Mouse (Mus musculus) gonadal fat pad, adult 2 months (tissue): ENCODE data around the gene Wdr26. TPM values are rescaled to one million over a fixed set of nuclear protein-coding genes. Genes with fewer than 3 reads are reported as not detected.
A peak's percentile ranks its signal among the peaks of the same experiment; 100 is the strongest.

Experiments
- DNase-seq: peaks from one replicate; pipeline ENCODE4 v3.0.0-alpha.2; 2012; ENCODE audit warnings: low read depth
- polyA plus RNA-seq: library from polyadenylated mRNA; depleted of rRNA; stranded (reverse); fragments of >200 nt; gene quantifications from 2 replicates; pipeline ENCODE4 v1.2.3, GENCODE M21; 2012; rRNA removed

Wdr26 gene
- 48.0 and 48.3 TPM in 2 replicates for polyA plus RNA-seq

DNA sequence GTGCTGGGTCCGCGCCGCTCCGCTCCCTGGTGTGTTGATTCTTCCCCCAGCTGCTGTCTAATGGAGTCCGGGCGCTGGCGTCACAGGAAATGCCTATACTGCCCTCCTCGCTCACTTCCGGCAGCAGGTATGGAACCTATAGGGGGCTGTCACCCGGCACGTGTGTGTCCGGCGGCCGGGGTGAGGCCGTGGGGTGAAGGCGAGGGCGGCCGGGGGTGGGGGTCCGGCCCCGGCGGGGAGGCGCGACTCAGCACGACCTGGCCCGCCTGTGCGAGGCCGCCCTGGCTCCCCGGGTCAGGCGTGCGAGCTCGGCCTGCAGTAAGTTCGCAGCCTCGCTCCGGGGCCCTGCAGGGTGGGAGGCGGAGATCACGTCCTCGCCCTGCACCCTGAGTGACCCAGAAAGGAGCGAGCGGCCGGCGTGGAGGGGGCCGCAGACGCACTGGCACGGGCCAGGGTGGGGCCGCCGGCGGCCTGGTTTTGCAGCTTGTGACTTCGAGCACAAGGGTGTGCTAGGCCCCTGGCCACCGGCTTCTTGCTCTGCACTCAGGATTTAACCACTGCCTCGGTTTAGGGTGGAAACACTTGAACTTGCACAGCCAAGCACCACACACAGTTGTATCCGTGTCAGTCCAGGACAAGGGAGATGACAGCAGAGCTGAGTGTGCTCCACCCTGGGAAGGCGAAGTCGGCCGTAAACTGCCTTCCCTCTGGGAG, at the start of gene Wdr26:
Gene Wdr26, minus strand, starts transcription at position 82 of the 714 bp plus-strand sequence.
- no peak for DNase-seq

DNA sequence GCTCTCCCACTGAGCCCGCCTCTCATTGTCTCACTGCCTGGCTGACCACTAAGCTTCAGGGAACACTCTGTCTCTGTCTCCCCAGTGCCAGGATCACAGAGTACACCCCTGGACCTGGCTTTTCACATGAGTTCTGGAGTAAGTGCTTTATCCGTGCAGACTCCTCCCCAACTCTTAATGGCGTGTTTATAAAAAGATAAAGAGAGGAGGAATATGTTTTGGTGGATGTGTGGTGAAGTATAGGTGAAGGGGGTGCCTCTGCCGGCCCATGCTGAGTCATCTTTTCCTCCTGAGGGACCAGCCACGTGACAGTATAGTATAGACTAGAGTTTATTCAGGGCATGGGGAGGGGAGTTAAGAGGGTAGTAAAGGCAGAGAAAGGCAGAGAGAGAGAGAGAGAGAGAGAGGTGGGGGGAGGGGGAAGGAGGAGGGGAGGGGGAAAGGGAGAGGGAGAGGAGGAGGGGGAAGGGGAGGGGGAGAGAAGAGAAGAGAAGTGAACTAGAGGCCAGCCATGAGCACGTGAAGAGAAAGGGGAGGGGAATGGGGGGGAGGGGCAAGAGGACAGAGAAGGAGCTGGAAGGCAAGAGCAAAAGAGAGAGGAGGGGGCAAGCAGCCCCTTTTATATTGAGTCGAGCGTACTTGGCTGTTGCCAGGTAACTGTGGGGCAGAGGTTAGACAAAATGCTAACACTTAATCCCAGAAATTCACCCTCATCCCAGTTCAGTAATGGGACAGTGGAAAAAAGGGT, 49.3 kb upstream of the Wdr26 start:
- DNase-seq = no peak

DNA sequence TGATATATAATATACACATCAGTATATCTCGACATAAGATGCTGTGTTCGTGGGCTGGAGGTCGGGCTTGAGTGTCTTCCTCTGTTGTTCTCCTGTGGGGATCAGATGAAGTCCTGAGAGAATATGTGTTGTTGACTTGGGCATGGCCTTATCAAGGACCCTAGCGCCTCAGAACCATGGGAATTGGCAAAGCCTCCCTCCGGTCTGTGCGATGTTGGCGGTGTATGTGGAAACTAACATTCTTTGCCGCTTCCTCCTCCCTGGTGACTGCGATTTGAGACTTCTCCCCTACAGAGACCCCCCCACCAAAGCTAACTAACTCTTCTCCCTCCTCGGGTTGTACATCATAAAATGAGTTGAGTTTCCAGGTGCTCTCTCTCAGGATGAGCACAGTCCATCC, 48.6 kb upstream of the Wdr26 start:
- DNase-seq = no peak

DNA sequence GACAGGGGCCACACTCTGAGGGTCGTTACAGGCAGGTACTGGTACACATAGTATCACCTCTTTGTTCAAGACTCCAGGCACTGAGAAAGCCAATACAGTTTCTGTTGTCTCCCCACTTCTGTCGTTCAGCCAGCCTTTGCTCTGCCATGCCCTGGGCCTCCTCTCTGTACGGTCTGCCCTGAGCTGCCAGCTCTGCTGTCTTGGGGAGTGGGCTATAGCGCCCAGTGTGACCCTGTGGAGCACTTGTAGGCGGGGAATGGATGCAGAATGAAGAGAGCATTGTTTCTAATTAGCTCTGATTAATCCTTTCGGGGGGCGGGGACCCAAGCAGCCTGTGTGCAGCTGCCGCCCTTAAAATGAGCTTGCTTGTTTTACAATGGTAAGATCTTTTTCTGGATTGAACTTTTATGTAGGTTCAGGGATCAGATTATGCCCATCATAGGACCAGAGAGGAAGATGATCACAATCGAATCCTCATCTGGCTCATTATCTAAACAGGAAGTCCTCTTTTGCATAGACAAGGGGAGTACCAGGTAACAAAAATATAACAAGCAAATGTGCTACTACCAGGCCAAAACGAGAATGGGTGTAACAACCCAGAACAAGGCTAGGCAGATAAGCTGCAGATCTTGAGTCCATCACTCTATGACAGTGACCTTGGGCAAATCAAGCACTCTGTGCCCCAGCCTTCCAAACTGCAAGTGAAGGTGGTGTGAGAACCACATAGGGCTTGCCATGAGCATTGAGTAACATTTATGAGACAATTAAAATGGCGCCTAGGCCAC, 48.0 kb upstream of the Wdr26 start:
- no peak for DNase-seq

DNA sequence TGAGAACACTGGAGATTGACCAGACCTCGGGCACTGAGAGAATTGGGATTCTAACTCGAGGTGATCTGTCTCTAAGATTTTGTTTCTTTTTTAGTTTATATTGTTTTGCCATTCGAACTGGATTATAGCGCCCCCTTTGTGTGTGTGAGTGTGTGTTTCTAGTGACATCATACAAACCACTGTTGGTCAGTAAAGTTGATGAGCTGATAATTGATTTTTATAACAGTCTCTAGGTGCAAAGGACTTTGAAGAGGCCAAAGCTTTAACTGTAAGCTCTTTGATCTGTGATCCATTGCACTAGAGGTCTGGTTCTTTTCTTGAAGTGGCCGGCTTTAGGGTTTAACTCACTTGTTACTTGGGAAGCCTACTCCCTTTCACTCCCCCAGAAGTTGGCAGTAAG, 47.3 kb upstream of the Wdr26 start:
- no peak for DNase-seq

DNA sequence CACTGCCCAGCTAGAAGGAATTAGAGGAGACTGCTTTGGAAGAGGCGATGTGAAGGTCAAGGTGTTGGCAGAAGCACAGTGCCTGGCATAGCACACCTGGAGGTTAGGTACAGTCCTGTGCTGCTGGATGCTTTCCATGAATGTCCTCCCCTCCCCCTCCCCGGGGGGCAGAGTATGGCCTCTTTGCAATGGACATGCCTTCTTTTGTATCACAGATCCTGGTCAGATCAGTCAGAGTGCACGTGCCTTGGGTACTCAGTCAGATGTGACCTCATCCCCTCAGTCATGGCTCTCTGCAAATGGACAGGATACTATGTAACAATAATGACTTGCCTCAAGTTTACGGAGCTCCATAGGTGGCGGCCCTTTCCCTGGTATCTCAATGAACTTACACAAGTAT, 46.8 kb upstream of the Wdr26 start:
- no peak for DNase-seq

DNA sequence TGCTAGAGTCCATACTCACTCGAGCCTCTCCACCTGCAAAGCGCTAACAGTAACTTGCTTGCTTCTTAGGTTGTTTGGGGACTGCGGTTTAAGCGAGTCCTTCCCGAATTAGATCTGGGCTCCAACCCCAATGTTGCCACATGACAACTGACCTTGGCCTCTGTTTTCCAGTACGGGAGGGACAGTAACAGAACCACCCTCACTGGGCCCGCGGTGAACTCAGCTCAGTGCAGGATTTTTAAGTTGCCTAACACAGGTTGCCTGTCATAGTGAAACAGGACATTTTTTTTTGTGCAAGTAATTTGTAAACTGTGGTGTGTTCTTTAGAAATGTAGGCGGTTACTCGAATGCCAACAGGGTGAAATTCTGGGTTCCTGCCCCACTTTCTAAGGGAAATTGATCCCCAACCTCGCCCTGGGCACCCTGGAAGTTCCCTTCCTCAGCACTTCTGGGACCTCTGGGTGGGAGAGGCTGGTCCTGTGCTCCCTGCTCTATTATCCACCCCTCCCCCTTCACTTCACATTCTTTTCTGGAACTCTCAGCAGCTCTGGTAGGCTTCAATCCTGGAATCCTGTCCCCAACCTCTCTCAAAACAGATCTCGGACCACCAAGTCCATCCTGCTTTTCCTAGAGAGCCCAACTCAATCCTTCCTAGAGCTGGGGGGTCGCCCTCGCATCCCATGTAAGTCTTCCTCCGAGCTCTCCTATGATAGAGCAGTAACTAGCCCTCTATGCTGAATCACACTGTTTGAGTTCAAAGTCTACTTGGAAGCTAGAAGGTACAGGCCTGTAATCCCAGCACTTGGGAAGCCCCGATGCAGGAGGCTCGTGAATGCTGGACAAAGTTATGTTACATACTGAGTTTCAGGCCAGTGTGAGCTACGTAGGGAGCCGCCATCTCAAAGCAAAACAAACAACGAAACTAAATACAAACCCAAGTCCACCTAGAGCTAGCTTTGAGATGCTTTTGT, 46.1 kb upstream of the Wdr26 start:
- no peak for DNase-seq

DNA sequence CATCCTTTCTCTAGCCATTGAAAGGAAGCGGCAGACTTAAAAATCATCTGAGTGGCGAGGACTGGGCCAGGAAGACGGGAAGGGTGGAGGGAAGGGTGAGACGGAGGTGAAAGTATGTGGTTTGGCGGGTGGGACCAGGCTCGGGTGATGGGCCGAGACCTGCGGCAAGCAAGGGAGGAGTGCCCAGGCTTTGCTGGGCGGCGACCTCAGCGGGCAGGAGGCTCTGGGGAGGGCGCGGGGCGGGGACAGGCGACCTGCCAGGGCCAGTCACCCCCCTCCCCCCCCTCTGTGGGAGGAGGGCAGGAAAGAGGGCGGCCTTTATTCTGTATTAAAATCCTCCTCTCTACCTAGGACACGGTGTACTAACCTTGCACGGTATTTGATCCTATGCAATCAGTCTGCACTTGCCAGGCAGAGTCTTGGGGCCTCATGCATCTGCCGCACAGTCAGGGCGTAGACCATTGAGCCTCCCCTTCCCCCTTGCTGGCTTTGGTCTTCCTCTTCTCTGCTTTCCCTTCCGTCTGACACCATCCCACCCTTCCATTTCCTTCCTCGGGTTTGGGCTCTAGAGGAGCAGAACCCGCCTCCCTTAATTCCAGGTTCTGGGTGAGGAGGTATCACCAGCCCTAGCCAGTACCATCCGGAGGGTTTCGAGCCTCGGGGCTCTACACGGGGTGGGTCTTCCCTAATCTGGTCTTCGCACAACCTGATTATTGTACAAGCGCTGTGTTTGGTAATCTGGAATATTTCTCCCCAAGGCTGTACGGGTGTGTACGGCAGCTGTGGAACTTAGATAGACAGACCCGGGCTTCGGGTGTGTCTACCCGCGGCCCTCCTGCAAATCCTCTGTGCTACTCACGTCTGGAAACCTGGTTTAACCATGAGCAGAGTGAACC, 45.1 kb upstream of the Wdr26 start:
- DNase-seq = peak; percentile 63

DNA sequence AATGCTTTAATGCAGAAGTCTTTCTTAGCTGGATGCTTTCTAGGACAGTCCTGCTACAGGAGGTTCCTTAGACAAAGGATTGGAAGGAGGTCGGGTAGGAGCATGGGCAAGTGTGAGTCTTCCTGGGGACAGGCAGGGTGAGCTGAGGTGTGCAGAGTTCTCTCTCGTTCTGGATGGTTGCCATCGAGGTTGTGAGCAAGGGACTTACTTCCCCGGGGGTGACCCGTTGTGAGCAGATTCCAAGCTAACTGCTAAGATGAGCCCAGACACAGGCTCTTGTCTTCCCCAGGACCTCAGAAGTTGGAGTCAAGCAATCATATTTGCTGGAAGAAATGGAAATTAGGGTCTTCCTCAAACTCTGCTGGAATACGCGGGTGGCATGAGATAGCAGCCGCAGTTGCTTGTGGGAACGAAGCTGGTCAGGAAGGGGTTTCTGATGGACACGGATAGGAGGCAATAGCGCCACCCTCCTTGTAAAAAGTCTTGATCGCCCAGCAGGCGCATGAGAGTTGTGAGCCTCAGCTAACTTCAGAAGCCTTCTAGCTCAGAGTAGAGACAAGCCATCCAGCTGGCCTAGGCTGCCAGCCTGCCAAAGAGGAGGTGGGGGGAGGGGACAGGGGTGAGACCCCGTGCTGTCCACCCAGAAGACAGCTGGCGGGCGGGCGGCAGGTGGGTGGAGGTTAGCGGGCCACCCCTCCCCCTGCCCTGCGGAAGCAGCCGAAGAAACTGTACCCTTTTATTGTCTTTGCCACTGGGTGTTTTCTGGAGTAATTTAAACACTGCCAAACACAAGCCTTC, 44.3 kb upstream of the Wdr26 start:
- DNase-seq = no peak

DNA sequence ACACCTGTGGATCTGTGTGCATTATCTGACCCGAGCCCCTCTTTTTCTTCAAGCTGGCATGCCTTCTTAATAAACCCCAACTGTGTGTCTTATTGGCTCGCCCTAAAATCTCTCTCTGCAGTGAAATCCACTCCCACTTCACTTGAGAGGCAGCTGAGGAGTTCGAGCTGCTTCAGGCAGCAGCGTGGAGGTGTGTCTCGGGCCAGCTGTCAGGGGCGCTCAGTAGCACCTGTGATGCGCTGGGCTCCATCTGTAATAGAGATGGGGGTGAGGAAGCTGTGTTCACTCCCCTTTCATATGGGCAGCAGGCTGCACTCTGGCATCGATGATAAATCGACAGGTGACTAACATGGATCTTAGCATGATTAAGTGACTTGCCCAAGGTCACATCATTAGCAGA, 43.6 kb upstream of the Wdr26 start:
- no peak for DNase-seq

DNA sequence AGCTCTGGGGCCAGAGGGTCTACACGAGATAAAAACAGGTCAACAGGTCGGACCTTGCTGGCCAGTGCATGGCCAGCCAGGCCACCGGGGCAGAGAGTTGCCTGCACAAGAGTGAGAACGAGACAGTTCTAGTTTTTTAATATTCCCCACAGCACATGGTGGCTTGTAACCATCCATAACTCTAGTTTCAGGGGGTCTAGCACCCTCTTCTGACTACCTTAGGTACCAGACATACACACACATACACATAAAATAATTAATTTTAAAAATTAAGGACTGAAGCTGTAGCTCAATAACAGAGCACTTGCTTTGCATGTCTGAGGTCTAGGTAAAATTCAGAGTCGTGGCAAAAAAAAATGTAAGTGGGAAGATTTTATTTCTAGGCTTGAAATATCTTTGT, 39.8 kb upstream of the Wdr26 start:
- no peak for DNase-seq

DNA sequence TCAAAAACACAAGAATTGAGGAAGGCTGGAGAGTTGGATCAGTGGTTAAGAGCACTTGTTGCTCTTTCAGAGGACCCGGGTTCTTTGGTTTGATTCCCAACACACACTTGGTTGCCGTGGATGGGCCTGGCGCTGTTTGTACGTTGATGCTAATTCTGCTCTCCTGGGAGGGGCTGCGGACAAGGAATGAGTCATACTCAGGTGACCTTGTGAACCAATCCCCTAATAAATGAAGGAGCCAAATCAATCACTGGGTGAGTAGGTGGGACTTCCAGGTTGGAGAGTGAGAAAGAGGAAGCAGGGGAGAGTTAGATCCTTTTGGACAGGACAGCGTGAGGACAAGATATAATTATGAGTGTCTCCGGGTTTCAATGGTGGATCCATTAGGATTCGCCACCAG, 39.2 kb upstream of the Wdr26 start:
- DNase-seq = no peak

DNA sequence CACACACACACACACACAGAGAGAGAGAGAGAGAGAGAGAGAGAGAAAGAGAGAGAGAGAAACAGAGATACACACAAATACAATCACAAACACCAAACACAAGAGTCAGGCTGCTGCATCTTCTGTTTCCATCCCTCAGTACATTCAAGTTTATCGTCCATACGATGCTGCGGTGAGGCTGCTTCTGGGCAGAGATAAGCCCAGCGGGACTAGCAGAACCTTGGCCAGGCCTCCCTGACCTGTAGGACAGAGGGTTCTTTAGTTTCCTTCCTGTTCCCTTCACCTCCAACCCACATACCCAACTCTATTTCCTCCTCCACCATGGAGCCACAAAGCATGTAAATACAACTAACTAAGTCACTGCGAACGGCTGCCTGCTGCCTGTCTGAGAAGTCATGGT, 37.7 kb upstream of the Wdr26 start:
- no peak for DNase-seq

DNA sequence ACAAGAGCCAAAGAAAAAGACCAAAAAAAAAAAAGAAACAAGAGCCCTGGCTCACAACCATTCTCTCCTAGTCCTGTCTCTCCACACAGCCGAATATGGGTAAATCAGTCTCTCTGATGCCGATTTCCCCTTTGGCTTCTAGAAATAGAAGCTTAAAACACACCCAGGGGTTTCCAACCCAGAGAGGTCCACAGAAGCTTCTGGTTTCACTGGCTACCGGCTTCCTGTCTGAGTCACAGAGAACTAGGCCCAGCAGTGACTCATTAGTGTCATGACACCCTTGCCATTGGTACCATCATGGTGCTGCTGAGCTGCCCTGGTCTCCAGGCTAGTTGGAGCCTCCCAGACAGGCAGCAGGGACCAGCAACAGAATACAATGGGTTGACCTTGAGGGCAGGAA, 35.4 kb upstream of the Wdr26 start:
- DNase-seq = no peak

DNA sequence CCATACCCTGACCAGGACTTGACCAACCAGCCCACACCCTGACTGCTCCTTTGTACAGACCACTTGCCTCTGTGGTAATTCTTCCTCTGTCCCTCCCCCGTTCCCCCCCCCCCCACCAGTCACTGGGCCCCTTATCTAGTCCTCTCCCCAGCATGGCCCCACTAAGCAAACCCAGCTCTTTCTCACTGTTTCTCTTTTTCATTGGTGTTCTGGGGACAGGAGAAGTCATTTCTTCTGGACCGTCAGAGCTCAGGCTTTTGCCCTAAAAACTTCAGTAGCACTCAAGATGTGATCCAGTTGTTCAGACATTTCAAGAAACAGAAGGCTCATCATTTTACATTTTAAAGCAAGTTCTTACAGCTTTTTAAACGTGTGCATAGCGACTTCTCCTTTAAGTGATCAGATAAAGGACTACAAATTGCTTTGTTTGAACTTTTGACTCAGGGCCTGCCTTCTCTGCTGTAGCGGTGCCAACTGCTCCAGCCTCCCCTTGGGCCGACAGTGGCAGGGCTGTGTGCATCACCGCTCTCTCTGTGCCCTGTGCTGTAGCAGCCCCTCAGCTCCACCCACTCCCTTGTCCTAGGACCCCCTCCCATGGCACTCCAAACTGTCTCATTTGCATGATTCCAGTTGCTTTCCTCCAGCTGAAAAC, 34.8 kb upstream of the Wdr26 start:
- DNase-seq = no peak

DNA sequence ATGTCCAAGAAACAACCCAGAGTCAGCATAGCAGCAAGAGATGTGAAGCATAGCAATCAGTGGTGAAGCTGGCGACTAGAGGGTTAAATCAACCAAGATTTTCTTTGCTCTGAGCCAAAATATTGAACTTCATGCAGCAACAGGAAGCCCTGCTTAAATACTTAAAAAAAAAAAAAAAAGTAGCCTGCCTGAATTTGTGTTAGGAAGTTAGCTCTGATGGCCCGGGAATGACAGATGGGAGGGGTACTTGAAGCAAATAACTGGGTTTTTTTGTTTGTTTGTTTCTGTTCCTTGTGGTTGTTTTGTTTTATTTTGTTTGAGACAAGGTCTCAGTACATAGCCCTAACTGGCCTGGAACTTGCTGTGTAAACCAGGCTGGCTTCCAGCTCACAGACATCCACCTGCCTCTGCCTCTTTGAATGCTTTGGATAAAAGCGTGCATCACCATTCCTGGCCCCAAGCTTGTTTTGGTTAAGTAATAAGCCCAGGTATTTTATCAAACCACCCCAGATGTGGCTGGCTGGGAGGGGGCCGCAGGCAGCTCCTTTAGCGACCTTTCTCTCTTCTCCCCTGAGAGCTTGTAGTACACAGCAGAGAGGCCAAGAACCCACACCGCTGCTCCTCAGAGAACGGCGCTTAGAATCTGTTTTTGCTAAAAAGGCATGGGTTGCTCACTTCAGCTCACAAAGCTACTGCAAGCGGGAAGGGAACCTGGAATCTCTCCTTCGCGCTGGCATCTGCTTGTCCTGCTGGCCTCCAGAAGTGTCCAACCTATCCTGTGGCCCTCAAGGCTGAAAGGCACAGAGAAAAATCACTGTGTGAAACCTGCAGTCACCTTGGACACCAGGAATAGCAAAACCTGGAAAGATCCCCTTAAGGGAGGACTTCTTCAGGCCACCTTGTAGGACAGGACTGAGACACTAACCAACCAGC, 34.0 kb upstream of the Wdr26 start:
- no peak for DNase-seq

DNA sequence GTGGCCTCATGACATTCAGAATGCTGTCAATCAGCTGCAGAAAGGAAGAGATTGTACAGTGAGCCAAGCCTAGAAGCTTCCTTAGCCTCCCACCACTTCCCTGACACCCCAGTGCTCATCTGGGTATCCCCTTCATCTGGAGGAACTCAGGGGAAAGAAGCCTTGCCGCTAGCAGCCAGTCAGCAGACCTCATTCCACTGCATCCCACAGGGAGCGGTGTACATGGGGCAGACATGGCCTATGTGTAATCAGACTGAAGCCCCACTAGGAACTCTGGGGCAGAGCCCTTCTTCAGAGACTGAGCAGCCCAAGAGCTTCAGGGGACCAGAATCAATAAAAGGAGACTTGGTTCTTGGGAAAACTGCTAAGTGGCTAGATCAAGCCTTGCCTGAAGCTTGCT, 33.3 kb upstream of the Wdr26 start:
- DNase-seq = no peak

DNA sequence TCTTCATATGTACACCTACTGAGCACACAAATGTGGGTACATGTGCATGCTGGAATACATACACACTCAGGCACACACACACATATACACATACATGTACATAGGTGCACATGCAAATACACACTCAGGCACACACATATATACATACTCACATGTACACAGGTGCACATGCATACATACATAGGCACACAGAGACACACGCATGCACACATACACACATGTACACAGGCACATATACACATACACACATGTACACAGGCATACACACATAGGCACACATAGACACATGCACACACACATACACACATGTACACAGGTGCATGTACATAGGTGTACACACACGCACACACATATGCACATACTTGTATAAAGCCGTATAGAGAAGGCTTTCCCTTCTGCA, 29.4 kb upstream of the Wdr26 start:
- DNase-seq = no peak
